Mouse (Mus musculus): ENCODE data around the gene Gpbp1. TPM values are rescaled to one million over a fixed set of nuclear protein-coding genes. Genes with fewer than 3 reads are reported as not detected.

Gene Gpbp1
- polyA plus RNA-seq, 1 experiment from 2014 or later, result 112 TPM

GRCm38 (mm10) chr13:111509385-111509784, 19.5 kb upstream of the Gpbp1 start:
- Histone ChIP-seq H3K4me1 (no peaks in the 10 kb centered on the region), H3K27me3 (no peaks in the 10 kb centered on the region), H3K27ac (no peak overlapping the region), H3K36me3 (ENCODE audit: poor library complexity, severe bottlenecking) (no peaks in the 10 kb centered on the region), H3K9ac (no peak overlapping the region), H3K9me3 (replicated peaks) (no peaks in the 10 kb centered on the region), H3K4me3 (no peak overlapping the region), H3K4me2 (no peak overlapping the region)
- WGBS, result 28% methylated on average over 5 of the region's 5 CpGs
- no peak for ATAC-seq

GRCm38 (mm10) chr13:111508645-111509044, 18.7 kb upstream of the Gpbp1 start:
- Histone ChIP-seq H3K4me3 (no peak overlapping the region), H3K9me3 (replicated peaks) (no peaks in the 10 kb centered on the region), H3K27me3 (no peaks in the 10 kb centered on the region), H3K4me1 (no peaks in the 10 kb centered on the region), H3K36me3 (ENCODE audit: poor library complexity, severe bottlenecking) (no peaks in the 10 kb centered on the region), H3K9ac (no peak overlapping the region), H3K27ac (no peak overlapping the region), H3K4me2 (no peak overlapping the region)
- ATAC-seq, result no peak
- WGBS, result 76% methylated on average over 6 of the region's 6 CpGs

DNA sequence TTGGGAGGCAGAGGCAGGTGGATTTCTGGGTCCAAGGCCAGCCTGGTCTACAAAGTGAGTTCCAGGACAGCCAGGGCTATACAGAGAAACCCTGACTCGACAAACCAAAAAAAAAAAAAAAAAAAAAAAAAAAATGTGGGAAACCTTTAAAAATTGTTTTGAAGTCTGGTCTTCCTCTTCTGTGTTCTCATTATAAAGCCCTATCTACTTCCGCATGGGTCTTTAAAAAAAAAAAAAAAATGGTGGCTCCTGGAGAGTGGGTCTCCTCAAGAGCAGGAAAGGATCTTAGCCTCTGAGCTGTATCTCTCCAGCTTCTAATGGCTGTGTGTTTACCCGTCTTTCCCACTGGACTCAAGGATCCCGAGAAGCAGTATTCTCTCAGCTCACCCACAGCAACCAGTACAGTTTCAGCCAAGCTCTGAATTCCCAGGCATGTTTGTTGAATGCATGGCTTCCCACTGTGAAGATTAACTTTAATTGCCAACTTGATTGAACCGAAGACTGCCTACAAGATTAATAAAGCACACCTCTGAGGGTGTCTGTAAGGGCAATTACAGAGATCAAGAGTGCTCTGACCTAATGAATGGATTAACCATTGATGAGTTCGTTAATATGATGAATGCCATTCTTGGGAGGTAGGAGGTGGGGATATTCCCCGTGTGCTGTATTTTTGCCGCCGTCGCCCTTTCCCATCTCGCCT, 4.6 kb upstream of the Gpbp1 start:
- H3K4me1 ChIP-seq, result peaks cover 6% of the 10 kb centered on the region; the same call in 1 of the 2 replicates
- no peak overlapping the region for H3K4me3 ChIP-seq
- no peak overlapping the region for H3K9ac ChIP-seq
- no peak for ATAC-seq
- H3K36me3 ChIP-seq (ENCODE audit: poor library complexity, severe bottlenecking), result no peaks in the 10 kb centered on the region
- peaks cover 62% of the 10 kb centered on the region for H3K27me3 ChIP-seq
- H3K27ac ChIP-seq, result no peak overlapping the region
- H3K9me3 ChIP-seq (replicated peaks), result no peaks in the 10 kb centered on the region
- WGBS, result 15% methylated on average over 11 of the region's 11 CpGs
- no peak overlapping the region for H3K4me2 ChIP-seq

GRCm38 (mm10) chr13:111491046-111491756, 1.3 kb upstream of the Gpbp1 start:
- ATAC-seq, result no peak
- peaks cover 41% of the 10 kb centered on the region for H3K27me3 ChIP-seq
- peak overlapping the region; percentile 77 for H3K4me2 ChIP-seq
- peak overlapping the region; percentile 93; the same call in 1 of the 2 replicates for H3K4me3 ChIP-seq
- 19% methylated on average over 13 of the region's 13 CpGs for WGBS
- H3K9ac ChIP-seq, result no peak overlapping the region
- H3K27ac ChIP-seq, result no peak overlapping the region
- peaks cover 21% of the 10 kb centered on the region for H3K4me1 ChIP-seq
- H3K36me3 ChIP-seq (ENCODE audit: poor library complexity, severe bottlenecking), result no peaks in the 10 kb centered on the region
- H3K9me3 ChIP-seq (replicated peaks), result no peaks in the 10 kb centered on the region

DNA sequence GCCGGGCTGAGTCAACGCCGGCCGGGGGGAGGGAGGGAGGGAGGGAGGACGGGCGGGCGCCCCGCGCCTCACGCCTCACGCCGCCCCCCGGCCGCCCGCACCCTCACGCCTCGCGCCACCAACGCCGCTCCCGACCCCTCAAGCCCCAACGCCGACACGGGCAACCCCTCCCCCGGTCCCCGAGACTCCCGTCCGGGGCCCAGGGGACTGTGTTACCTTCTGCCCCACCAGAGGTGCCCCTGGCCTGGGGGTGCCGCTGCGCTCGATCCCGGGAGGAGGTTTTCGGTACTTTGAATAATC, 459 bp downstream of the Gpbp1 start:
- no peaks in the 10 kb centered on the region for H3K36me3 ChIP-seq (ENCODE audit: poor library complexity, severe bottlenecking)
- H3K4me2 ChIP-seq, result peak overlapping the region; percentile 88
- ATAC-seq, result no peak
- peak overlapping the region; percentile 93 for H3K4me3 ChIP-seq
- H3K9me3 ChIP-seq (replicated peaks), result no peaks in the 10 kb centered on the region
- H3K27me3 ChIP-seq, result peaks cover 27% of the 10 kb centered on the region
- WGBS, result 0% methylated on average over 8 of the region's 33 CpGs
- H3K4me1 ChIP-seq, result peaks cover 36% of the 10 kb centered on the region
- H3K27ac ChIP-seq, result peak overlapping the region; percentile 98
- peak overlapping the region; percentile 93 for H3K9ac ChIP-seq

GRCm38 (mm10) chr13:111488651-111489501, 1.0 kb downstream of the Gpbp1 start:
- H3K27ac ChIP-seq, result peak overlapping the region; percentile 98
- H3K4me2 ChIP-seq, result peak overlapping the region; percentile 88
- H3K4me3 ChIP-seq, result peak overlapping the region; percentile 93
- under 1% methylated on average over 64 of the region's 98 CpGs for WGBS
- no peaks in the 10 kb centered on the region for H3K36me3 ChIP-seq (ENCODE audit: poor library complexity, severe bottlenecking)
- peaks cover 27% of the 10 kb centered on the region for H3K27me3 ChIP-seq
- H3K9ac ChIP-seq, result peak overlapping the region; percentile 93
- no peaks in the 10 kb centered on the region for H3K9me3 ChIP-seq (replicated peaks)
- peaks cover 40% of the 10 kb centered on the region for H3K4me1 ChIP-seq
- no peak; the same call in none of the 2 replicates for ATAC-seq

GRCm38 (mm10) chr13:111477695-111478094, 12.2 kb downstream of the Gpbp1 start:
- H3K9me3 ChIP-seq (replicated peaks), result no peaks in the 10 kb centered on the region
- no peak for ATAC-seq
- peaks cover 39% of the 10 kb centered on the region for H3K4me1 ChIP-seq
- WGBS, result 88% methylated on average over 2 of the region's 2 CpGs
- no peaks in the 10 kb centered on the region for H3K36me3 ChIP-seq (ENCODE audit: poor library complexity, severe bottlenecking)
- H3K4me3 ChIP-seq, result no peak overlapping the region
- H3K27me3 ChIP-seq, result no peaks in the 10 kb centered on the region
- no peak overlapping the region for H3K4me2 ChIP-seq
- no peak overlapping the region for H3K9ac ChIP-seq
- H3K27ac ChIP-seq, result no peak overlapping the region

DNA sequence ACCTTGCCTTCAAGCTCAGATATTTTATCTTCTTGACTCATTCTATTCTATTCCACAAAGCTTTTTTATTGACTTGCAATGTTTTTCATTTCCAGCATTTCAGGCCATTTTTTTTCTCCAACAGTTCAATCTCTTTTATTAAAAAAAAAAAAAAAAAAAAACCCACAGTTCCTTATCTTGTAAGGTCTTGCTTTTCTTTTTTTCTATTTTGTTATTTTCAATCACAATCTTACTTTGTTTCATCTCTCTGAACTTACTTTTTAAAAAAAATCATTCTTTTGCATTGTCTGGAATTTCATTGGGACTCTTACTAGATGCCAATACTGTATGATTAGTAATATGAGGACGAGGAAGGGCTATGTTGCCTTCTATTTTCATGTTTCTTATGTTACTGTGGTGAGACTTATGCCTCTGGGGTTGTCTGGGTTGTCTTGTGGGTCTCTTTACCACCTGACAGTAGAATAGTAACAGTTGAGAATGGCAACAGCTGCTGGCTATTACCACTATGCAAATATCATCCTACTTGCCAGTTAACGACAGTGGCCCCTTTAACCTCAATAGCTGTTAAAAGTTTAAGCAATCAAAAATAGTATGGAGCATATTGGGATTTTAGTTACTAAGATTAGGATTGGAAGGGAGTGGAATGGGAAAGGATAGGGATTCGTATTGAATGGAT, 19.2 kb downstream of the Gpbp1 start:
- ATAC-seq, result no peak
- Histone ChIP-seq H3K4me1 (peaks cover 33% of the 10 kb centered on the region), H3K27me3 (no peaks in the 10 kb centered on the region), H3K27ac (no peak overlapping the region), H3K36me3 (ENCODE audit: poor library complexity, severe bottlenecking) (peaks cover 4% of the 10 kb centered on the region; the same call in 1 of the 2 replicates), H3K9me3 (replicated peaks) (no peaks in the 10 kb centered on the region), H3K4me3 (no peak overlapping the region), H3K4me2 (no peak overlapping the region), H3K9ac (no peak overlapping the region)
- 75% methylated on average over 3 of the region's 3 CpGs for WGBS

DNA sequence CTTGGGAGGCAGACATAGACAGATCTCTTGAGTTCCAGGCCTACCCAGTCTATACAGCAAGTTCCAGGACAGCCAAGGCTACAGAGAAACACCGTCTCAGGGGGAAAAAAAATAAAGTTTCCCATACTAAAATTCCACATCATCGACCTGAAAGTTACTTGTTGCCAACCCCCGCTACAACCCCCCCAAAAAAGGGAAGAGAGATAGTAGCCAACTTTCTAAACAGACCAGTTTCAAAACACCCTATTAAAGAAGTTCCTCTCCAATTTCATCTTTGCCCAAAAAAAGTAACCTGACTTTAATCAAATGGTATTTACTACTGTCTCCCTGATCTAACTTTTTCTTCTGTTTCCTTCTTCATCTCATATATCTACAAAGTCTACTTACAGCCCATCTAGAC, 22.6 kb downstream of the Gpbp1 start:
- H3K4me3 ChIP-seq, result no peak overlapping the region
- H3K9ac ChIP-seq, result no peak overlapping the region
- WGBS, result 90% methylated on average over 3 of the region's 3 CpGs
- no peak overlapping the region for H3K27ac ChIP-seq
- no peak for ATAC-seq
- no peak overlapping the region for H3K4me2 ChIP-seq
- peaks cover 14% of the 10 kb centered on the region for H3K4me1 ChIP-seq
- H3K27me3 ChIP-seq, result no peaks in the 10 kb centered on the region
- H3K36me3 ChIP-seq (ENCODE audit: poor library complexity, severe bottlenecking), result peaks cover 19% of the 10 kb centered on the region; the same call in 1 of the 2 replicates
- H3K9me3 ChIP-seq (replicated peaks), result no peaks in the 10 kb centered on the region

GRCm38 (mm10) chr13:111461424-111461823, 28.5 kb downstream of the Gpbp1 start:
- Histone ChIP-seq H3K9ac (no peak overlapping the region), H3K27me3 (no peaks in the 10 kb centered on the region), H3K4me3 (no peak overlapping the region), H3K4me2 (no peak overlapping the region), H3K27ac (no peak overlapping the region), H3K4me1 (0 out of 2 replicates have a peak, but pooled peaks cover 3% of the 10 kb centered on the region), H3K36me3 (ENCODE audit: poor library complexity, severe bottlenecking) (peaks cover 19% of the 10 kb centered on the region; the same call in 1 of the 2 replicates), H3K9me3 (replicated peaks) (no peaks in the 10 kb centered on the region)
- WGBS, result 4% methylated on average over 1 of the region's 1 CpGs
- peak; percentile 63; the same call in 1 of the 2 replicates for ATAC-seq

- no peak for ATAC-seq
Measured at GRCm38 (mm10) chr13:111456790-111457189, 33.1 kb downstream of the Gpbp1 start.

More at GRCm38 (mm10) chr13:111456790-111457189, 33.1 kb downstream of the Gpbp1 start:
- Histone ChIP-seq H3K4me1 (no peaks in the 10 kb centered on the region), H3K27ac (no peak overlapping the region), H3K9ac (no peak overlapping the region), H3K36me3 (ENCODE audit: poor library complexity, severe bottlenecking) (peaks cover 13% of the 10 kb centered on the region), H3K9me3 (replicated peaks) (no peaks in the 10 kb centered on the region), H3K4me3 (no peak overlapping the region), H3K4me2 (no peak overlapping the region), H3K27me3 (no peaks in the 10 kb centered on the region)
- WGBS, result 78% methylated on average over 2 of the region's 2 CpGs

All from forebrain, embryonic 13.5 days (tissue).